Mouse (Mus musculus) thymus, adult 2 months (tissue): ENCODE data around the gene Pagr1a.

ENCODE experiments used
- CTCF ChIP-seq: fragments of 200-500 bp; IDR thresholded peaks from 2 replicates; pipeline ENCODE4 v1.5.1; 2012; ENCODE audit warnings: mild to moderate bottlenecking, control low read depth, low read length, moderate library complexity, borderline replicate concordance; ENCODE audit not compliant: control insufficient read depth, poor library complexity, insufficient read depth; ENCODE audit errors: extremely low read depth
- POLR2A ChIP-seq: fragments of 200-500 bp; IDR thresholded peaks from 2 replicates; pipeline ENCODE4 v1.6.1; 2012; ENCODE audit warnings: mild to moderate bottlenecking, low read length, control low read depth, moderate library complexity; ENCODE audit not compliant: control insufficient read depth, poor library complexity, insufficient read depth; ENCODE audit errors: extremely low read depth

- TF ChIP-seq CTCF: no peak
- TF ChIP-seq POLR2A: no peak
Observed at GRCm38 (mm10) chr7:126983113-126983512, 34.0 kb downstream of the Pagr1a start.
